Mouse (Mus musculus) adrenal gland, postnatal 25 days (tissue): ENCODE measurements around the gene Olfr938. TPM values are rescaled to one million over a fixed set of nuclear protein-coding genes. Genes with fewer than 3 reads are reported as not detected.

ENCODE experiments used
- DNase-seq: peaks from one replicate; pipeline ENCODE4 v3.0.0; 2021; ENCODE audit warnings: mixed read lengths
- long read RNA-seq: library from polyadenylated mRNA; stranded (forward); transcript quantifications from one replicate; pipeline ENCODE4 v2.0.0, GENCODE M21; 2021
- microRNA-seq, 2 experiments: library from miRNA; unstranded; fragments of <30 nt; microRNA quantifications; one replicate each; pipeline ENCODE4 v1.2.0; 2021
- total RNA-seq: library from RNA; stranded (reverse); gene quantifications from 2 replicates; pipeline ENCODE4 v1.2.3, GENCODE M21; 2021

Olfr938 gene
- not detected in 2 replicates for total RNA-seq
- long read RNA-seq, result 0 reads

GRCm38 (mm10) chr9:39078787-39079186, at the start of gene Olfr938:
Olfr938 (minus strand) TSS chr9:39078887.
- no peak for DNase-seq

DNA sequence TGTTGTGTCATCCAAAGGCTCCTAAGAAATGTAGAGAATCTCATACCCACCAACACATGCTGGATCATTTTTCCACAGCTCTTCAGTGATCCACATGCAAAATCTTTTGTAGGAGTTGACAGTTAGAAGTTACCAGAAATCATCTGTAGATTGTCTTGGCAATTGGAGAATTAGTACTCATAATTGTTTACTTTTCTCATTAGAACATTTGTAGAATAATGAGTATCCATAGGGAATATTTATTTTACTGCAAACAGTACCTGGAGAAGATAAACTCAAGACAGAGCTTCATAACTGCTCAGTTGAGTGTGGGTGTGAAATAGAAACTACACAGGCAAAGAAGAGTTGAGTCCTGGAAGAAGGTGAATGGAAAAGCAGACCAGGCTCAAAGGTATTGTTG, 49.1 kb upstream of the Olfr938 start, which contains the start of gene Olfr27:
TSS of gene Olfr27 (plus strand) at position 301 of the 400 bp plus-strand sequence.
- no peak for DNase-seq

DNA sequence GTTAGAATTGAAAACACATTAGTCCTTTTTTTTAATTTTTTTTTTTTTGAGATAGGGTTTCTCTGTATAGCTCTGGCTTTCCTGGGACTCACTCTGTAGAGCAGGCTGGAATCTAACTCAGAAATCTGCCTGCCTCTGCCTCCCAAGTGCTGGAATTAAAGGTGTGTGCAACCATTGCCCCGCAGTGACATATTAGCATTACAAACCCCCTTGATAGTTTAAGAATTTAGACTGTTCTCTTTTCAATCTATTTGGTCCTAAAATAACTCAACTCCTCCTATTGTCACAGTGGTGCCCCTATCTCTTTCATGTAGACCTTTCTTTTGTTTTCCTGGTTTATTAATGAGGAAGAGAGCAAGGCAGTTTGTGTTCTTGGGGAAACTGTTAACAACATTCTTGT, 48.6 kb upstream of the Olfr938 start:
- no peak for DNase-seq

GRCm38 (mm10) chr9:39064851-39065250, 13.8 kb downstream of the Olfr938 start, which contains the start of gene Olfr937:
Olfr937 (minus strand) TSS chr9:39064951.
- DNase-seq, result no peak

Small RNAs within 50 kb of the gene (microRNA-seq; reads per million reads assigned to microRNA genes)
- gene Gm25032 (0 reads per million in 2 experiments), gene Gm25529 (0 reads per million in 2 experiments)

Other genes with a start within 250 kb of the Olfr938 start
- not detected in 2 replicates for gene Olfr924, start 234.4 kb downstream of the Olfr938 start, total RNA-seq
- not detected in 2 replicates for gene Olfr26, start 223.8 kb downstream of the Olfr938 start, total RNA-seq
- not detected in 2 replicates for gene Olfr926, start 201.8 kb downstream of the Olfr938 start, total RNA-seq
- gene Olfr930, start 149.1 kb downstream of the Olfr938 start, total RNA-seq, result not detected in 2 replicates
- gene Olfr933, start 106.6 kb downstream of the Olfr938 start, total RNA-seq, result not detected in 2 replicates
- not detected in 2 replicates for gene Olfr934, start 90.6 kb downstream of the Olfr938 start, total RNA-seq
- gene Olfr935, start 79.2 kb downstream of the Olfr938 start, total RNA-seq, result not detected in 2 replicates
- not detected in 2 replicates for gene Olfr146, start 55.5 kb downstream of the Olfr938 start, total RNA-seq
- not detected in 2 replicates for gene Olfr937, start 13.9 kb downstream of the Olfr938 start, total RNA-seq
- not detected in 2 replicates for gene Olfr27, start 49.2 kb upstream of the Olfr938 start, total RNA-seq
- not detected in 2 replicates for gene Olfr943, start 87.4 kb upstream of the Olfr938 start, total RNA-seq
- not detected in 2 replicates for gene Olfr944, start 123.0 kb upstream of the Olfr938 start, total RNA-seq
- gene Olfr1537, start 171.1 kb upstream of the Olfr938 start, total RNA-seq, result not detected in 2 replicates
- not detected in 2 replicates for gene Olfr945, start 197.9 kb upstream of the Olfr938 start, total RNA-seq
- not detected in 2 replicates for gene Olfr948, start 247.2 kb upstream of the Olfr938 start, total RNA-seq